Comparison of ENCODE assay signal across 9 mouse cellular contexts in the genomic region with DNA sequence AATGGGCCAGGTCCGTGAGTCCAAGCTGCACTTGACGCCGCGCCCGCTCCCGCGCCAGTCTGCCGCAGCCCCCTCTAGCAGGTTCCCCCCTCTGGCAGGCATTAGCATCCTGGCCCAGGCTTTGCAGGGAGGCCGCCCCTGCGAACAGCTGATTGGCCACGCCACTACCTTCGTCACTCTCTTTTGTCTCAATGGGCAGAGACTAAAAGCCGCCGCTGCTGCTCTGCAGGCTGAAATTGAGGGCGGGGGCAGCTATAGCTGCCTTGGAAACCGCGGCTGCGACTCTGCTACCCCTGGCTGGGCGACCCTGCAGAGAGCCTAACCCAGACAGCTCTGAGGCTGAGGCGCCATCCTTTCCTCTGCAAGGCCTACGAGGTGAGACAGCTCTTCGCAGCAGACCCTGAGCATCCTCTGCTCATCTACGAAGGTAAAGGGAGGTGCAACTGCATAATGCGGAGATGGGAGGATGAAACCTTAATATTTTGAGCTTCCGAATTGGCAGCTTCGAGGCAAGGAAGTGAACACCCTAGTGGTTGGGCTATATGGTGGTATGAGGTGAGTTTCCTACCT. TPM values are rescaled to one million over a fixed set of nuclear protein-coding genes. Genes with fewer than 3 reads are reported as not detected.
DNase-seq lines count a peak whose midpoint lies in the region; ATAC-seq and TF ChIP-seq lines count a peak whose summit lies in the region.
"Had no signal": no experiment of that assay in that cellular context is flagged by ENCODE, and none has a peak within 500 bp of the region (broad histone marks: within the 10 kb centered on the region; RNA-seq: fewer than 3 reads in every experiment).

A gene (plus strand): TSS at position 178 of the 570 bp plus-strand sequence.

- TF ChIP-seq CTCF in cortical plate, adult 2 months (IDR thresholded peaks at IDR 0.05; ENCODE audit: extremely low read depth, insufficient read depth, low read length) = no peak

- H3K4me2 ChIP-seq in intestine, embryonic 14.5 days (ENCODE audit: low read length) = peak within 1 kb of the TSS; percentile 53

- H3K9me3 ChIP-seq in intestine, embryonic 14.5 days (ENCODE audit: control insufficient read depth, low read length) = no peaks in the 10 kb centered on the region

- DNase-seq in adrenal gland, adult (ENCODE audit: inconsistent age in 2 of 2, low spot score in 1 of 2) = peak; percentile 48 to 69
- peak; percentile 17 to 20 for DNase-seq in gastrocnemius, postnatal 4 days (ENCODE audit: low spot score in 2 of 2)
- peak; percentile 63 for DNase-seq in intestine, embryonic 14.5 days (ENCODE audit: low spot score)
- peak; percentile 81 to 93 for DNase-seq in left cerebral cortex, postnatal 25 days (ENCODE audit: low spot score in 2 of 2)
- DNase-seq in right cerebral cortex, postnatal 36 days (ENCODE audit: low spot score in 2 of 2) = peak; percentile 84
- no peak for DNase-seq in urinary bladder, adult 18-20 months (ENCODE audit: low spot score in 2 of 2)

- TF ChIP-seq POLR2A in cortical plate, adult 2 months (IDR thresholded peaks at IDR 0.05; ENCODE audit: extremely low read depth, insufficient read depth, low read length) = peak; percentile 65

- 16% methylated on average over 26 of the region's 26 CpGs for WGBS in intestine, embryonic 14.5 days

- H3K27ac ChIP-seq in cortical plate, adult 2 months (ENCODE audit: insufficient read depth, low read length) = peak within 1 kb of the TSS; percentile 74
- H3K27ac ChIP-seq in intestine, embryonic 14.5 days (ENCODE audit: low read depth) = no peak within 1 kb of the TSS

- peak within 1 kb of the TSS; percentile 92 for H3K4me3 ChIP-seq in cortical plate, adult 2 months (ENCODE audit: insufficient read depth, low read length)
- H3K4me3 ChIP-seq in intestine, embryonic 14.5 days (ENCODE audit: low read depth, low read length) = peak within 1 kb of the TSS; percentile 34

- H3K27me3 ChIP-seq in intestine, embryonic 14.5 days (replicated peaks; ENCODE audit: control insufficient read depth, insufficient read depth, low read length) = peaks cover 18% of the 10 kb centered on the region; the same call in 1 of the 2 replicates

- intact Hi-C loops in left cerebral cortex, postnatal 25 days (cut with DNase I) = no loop called here

- ATAC-seq in intestine, embryonic 14.5 days (replicated peaks; ENCODE audit: low FRiP score, low TSS enrichment, low read depth) = peak; percentile 94
- ATAC-seq in megakaryocyte-erythroid progenitor cell, adult 5-6 weeks (replicated peaks; ENCODE audit: low FRiP score, low TSS enrichment, poor library complexity, severe bottlenecking) = peak; percentile 94

- no peak within 1 kb of the TSS for H3K9ac ChIP-seq in intestine, embryonic 14.5 days (ENCODE audit: low read length)

- no peaks in the 10 kb centered on the region for H3K4me1 ChIP-seq in cortical plate, adult 2 months (ENCODE audit: control insufficient read depth, insufficient read depth, low read length)
- no peaks in the 10 kb centered on the region for H3K4me1 ChIP-seq in intestine, embryonic 14.5 days (replicated peaks; ENCODE audit: control insufficient read depth, insufficient read depth, low read length)

- no peaks in the 10 kb centered on the region for H3K36me3 ChIP-seq in intestine, embryonic 14.5 days (ENCODE audit: control insufficient read depth, insufficient read depth, low read length)

RNA-seq across cellular contexts. Expression of the gene that starts here (rescaled TPM):
- 239 and 250 TPM in 2 replicates for polyA plus RNA-seq in cortical plate, adult 2 months (2012; rRNA removed)
- total RNA-seq in gastrocnemius, postnatal 4 days (2021) = under 1 TPM; 0.22 to 0.39 TPM
- polyA plus RNA-seq in intestine, embryonic 14.5 days (2014; fragmentation: Nextera tagmentation; extraction: Ambion mirVana) = 20.0 and 23.2 TPM in 2 replicates
- 100 to 1,000 TPM; 240 to 266 TPM for total RNA-seq in left cerebral cortex, postnatal 25 days (2021)
- not detected in 2 replicates for total RNA-seq in megakaryocyte-erythroid progenitor cell, adult 5-6 weeks (2014; fragmentation: Nextera tagmentation)
- not detected in 2 replicates for total RNA-seq in megakaryocyte-erythroid progenitor cell, adult 5-6 weeks (2017)
- total RNA-seq: gastrocnemius, postnatal 36 days had no signal

Comparison
In these comparisons a context has a peak if more than half of its experiments do, and no peak if none do; other contexts are left out.
1. RNA of the gene that starts here (total RNA-seq): 240 to 266 TPM in left cerebral cortex, postnatal 25 days; 0.22 to 0.39 TPM in gastrocnemius, postnatal 4 days and not detected in megakaryocyte-erythroid progenitor cell, adult 5-6 weeks; every median in the first group is over 100 times any median in the second.
2. Peak in DNase-seq in gastrocnemius, postnatal 4 days; RNA of the gene not detected or under 1 TPM.
3. Peak in ATAC-seq in megakaryocyte-erythroid progenitor cell, adult 5-6 weeks; RNA of the gene not detected or under 1 TPM.
4. DNase-seq: peak in adrenal gland, adult (2 of 2), intestine, embryonic 14.5 days (single experiment), left cerebral cortex, postnatal 25 days (2 of 2) and right cerebral cortex, postnatal 36 days (2 of 2); none in urinary bladder, adult 18-20 months (0 of 2).